Mouse (Mus musculus) brain, embryonic 14.5 days (tissue): ENCODE measurements around the gene Apob. TPM values are rescaled to one million over a fixed set of nuclear protein-coding genes. Genes with fewer than 3 reads are reported as not detected.
A peak's percentile ranks its signal among the peaks of the same experiment; 100 is the strongest.

Experiments
- DNase-seq: peaks from one replicate; pipeline ENCODE4 v3.0.0-alpha.2; 2011; ENCODE audit warnings: low read depth
- CTCF ChIP-seq: fragments of 200-500 bp; IDR thresholded peaks from 2 replicates; pipeline ENCODE4 v1.5.1; 2012; ENCODE audit warnings: inconsistent platforms, mild to moderate bottlenecking, moderate library complexity, borderline replicate concordance; ENCODE audit not compliant: insufficient read depth, insufficient read length; ENCODE audit errors: extremely low read depth
- POLR2A ChIP-seq: fragments of 200-500 bp; IDR thresholded peaks from 2 replicates; pipeline ENCODE4 v1.6.1; 2012; ENCODE audit warnings: mild to moderate bottlenecking, inconsistent platforms, borderline replicate concordance; ENCODE audit not compliant: poor library complexity, insufficient read depth, insufficient read length, severe bottlenecking; ENCODE audit errors: extremely low read depth
- polyA plus RNA-seq: library from polyadenylated mRNA; depleted of rRNA; stranded (reverse); fragments of >200 nt; gene quantifications from 2 replicates; pipeline ENCODE4 v1.2.3, GENCODE M21; 2012; rRNA removed

Gene Apob
- polyA plus RNA-seq, 1 experiment, result 0.31 TPM

- TF ChIP-seq CTCF (no peak), POLR2A (no peak)
- no peak for DNase-seq
Measured at GRCm38 (mm10) chr12:8042626-8043394, 65.4 kb downstream of the Apob start.

DNA sequence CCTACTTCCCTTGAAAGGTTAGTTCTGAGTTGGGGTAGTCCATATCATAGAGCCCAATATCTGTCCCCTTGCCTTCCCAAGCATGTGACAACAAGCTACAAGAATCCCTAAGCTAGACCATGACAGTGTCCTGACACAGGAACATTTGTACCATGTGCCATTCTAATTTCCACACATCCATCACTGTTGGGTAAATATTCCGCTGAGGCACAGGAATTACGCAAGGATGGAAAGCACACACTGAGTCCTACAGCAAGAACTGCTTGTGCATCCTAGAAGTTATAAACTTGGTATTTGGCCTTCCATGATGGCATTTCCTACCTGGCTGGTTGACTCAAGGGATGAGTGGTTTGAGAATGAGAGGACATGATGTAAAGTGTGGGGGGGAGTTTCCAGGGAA is 69.6 kb downstream of the Apob start:
- TF ChIP-seq CTCF (no peak), POLR2A (no peak)
- no peak for DNase-seq

DNA sequence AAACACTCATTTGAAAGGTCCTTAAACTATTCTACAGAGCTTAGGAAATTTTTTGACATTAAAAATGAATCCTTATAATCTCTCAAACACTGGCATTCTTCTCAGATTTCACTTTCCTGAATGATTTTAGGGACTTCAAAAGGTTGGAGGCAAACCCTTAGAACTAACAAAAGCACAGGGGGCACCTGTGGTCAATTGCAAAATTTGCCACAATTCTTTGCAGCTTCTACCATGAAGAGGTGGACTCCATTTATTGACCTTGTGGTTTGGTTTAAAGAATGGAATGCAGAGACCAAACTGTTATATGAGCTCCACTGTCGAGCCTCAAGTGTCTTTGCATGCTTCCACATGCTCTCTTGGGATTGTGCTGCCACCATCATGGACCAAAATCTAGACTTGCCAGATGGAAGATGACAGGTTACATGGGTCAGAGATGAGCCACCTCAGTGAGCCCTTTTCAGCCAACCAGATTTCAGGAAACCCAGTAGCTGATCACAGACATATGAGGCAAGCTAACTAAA is 70.4 kb downstream of the Apob start:
- DNase-seq, result no peak
- TF ChIP-seq CTCF, result no peak
- TF ChIP-seq POLR2A, result no peak

DNA sequence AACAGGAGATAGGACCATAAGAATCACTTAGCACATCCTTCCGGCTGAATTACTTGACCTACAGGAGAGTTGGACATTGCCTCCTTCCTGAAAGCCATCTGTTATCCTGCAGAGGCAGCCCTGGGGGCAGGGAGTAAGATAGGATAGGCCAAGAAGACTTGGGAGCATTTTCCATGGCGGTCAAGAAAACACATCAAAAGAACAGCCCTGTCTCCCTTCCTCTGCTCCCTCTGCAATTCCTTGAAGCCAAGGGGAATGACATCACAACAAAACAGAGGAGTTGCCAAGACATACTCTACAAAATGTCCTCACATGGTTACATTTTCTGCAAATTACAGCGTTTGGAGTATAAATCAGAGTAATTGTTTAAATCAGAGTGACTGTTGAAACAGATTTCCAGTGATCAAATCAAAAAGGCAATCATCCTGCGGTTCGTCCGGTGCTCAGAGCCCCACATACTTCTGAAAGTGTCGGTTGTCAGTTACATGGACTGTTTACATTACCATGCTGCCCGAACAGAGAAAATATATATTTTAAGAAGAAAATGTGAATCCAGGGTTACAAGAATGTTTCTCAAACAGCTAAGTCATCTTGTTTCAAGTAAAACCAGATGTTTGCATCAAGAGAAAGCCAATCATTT is 78.7 kb downstream of the Apob start:
- no peak for DNase-seq
- TF ChIP-seq CTCF, result no peak
- TF ChIP-seq POLR2A, result no peak

DNA sequence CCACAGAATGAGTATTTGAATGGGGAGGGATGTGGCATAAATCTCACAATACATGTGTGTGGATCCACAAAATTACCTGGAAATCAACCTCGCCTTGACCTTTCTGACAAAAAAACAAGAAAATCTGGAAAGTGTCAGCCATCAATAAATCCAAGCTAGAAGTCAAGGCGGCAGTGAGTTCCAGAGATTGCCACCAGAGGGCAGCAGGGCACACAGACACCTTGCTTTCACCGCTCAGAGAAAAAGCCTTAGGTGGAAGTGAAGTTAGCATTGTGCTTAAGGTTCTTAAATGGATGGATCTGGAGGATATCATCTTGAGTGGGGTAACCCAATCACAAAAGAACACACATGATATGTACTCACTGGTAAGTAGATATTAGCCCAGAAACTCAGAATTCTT is 82.1 kb downstream of the Apob start:
- TF ChIP-seq CTCF, result peak; percentile 95
- no peak for TF ChIP-seq POLR2A
- peak; percentile 76 for DNase-seq

DNA sequence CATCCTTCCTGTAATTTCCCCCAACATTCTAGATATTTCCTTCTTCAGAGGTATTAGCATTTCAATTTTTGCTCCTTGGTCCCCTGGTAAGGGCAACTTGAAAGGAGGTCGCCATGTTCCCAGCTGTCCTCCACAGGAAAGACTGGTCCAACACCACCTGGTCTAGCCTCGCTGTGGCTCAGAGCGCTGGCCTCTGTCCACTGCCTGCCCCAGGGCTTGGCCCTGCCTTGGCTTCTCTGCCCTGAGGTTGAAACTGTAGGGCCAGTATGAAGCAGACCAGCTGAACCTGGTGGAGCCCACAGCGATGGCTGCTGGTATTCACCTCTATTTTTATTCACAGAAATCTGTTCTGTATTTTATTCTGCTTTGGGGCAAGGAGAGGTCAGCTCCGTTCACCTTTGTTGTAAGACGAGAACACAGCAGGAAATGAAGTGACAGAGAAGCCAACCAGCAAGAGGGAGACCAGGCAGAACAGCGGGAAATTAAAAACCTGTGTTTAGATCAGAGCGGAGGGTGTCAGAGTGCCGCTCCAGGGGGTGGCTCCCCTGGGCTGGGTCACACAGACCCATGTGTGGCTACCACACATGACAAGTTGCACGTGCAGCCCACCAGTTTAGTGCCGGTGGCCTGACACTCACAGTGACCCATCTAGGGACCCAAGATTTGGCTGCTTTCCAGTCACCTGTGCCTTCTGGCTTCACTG is 86.1 kb downstream of the Apob start:
- no peak for DNase-seq
- TF ChIP-seq POLR2A, result no peak
- TF ChIP-seq CTCF, result no peak

Other genes starting within 250 kb of the Apob start
- 47.7 and 47.9 TPM in 2 replicates for gene Ldah, start 230.5 kb downstream of the Apob start, polyA plus RNA-seq